Comparison of ENCODE assay signal across 8 mouse cellular contexts in genomic region chr8:122610612-122611277, GRCm38 (mm10). TPM values are rescaled to one million over a fixed set of nuclear protein-coding genes. Genes with fewer than 3 reads are reported as not detected.
DNase-seq lines count a peak whose midpoint lies in the region; ATAC-seq and TF ChIP-seq lines count a peak whose summit lies in the region.

No protein-coding gene starts in this region.

- H3K27me3 ChIP-seq in cerebellum, adult 2 months (ENCODE audit: control insufficient read depth, insufficient read depth, low read length) = no peaks in the 10 kb centered on the region
- no peaks in the 10 kb centered on the region for H3K27me3 ChIP-seq in neural tube, embryonic 12.5 days (replicated peaks)

- TF ChIP-seq CTCF in cerebellum, adult 2 months (IDR thresholded peaks at IDR 0.05; ENCODE audit: borderline replicate concordance, insufficient read depth, low read depth, low read length) = no peak

- no peaks in the 10 kb centered on the region; the same call in 1 of the 2 replicates for H3K36me3 ChIP-seq in neural tube, embryonic 12.5 days

- H3K4me1 ChIP-seq in cerebellum, adult 2 months (ENCODE audit: control insufficient read depth, insufficient read depth, low read length) = peaks cover 6% of the 10 kb centered on the region; the same call in 1 of the 2 replicates
- H3K4me1 ChIP-seq in neural tube, embryonic 12.5 days = peaks cover 23% of the 10 kb centered on the region

- H3K4me3 ChIP-seq in cerebellum, adult 2 months (replicated peaks; ENCODE audit: insufficient read depth, low read depth, low read length) = peak overlapping the region; percentile 82
- peak overlapping the region; percentile 72 for H3K4me3 ChIP-seq in neural tube, embryonic 12.5 days

- peak overlapping the region; percentile 91 for H3K4me2 ChIP-seq in neural tube, embryonic 12.5 days (replicated peaks)

- H3K27ac ChIP-seq in cerebellum, adult 2 months (ENCODE audit: insufficient read depth, low read length) = peak overlapping the region; percentile 76
- H3K27ac ChIP-seq in neural tube, embryonic 12.5 days = peak overlapping the region; percentile 64

- no peaks in the 10 kb centered on the region for H3K9me3 ChIP-seq in neural tube, embryonic 12.5 days

- 2% methylated on average over 20 of the region's 20 CpGs for WGBS in cerebellum, adult 2 months
- WGBS in neural tube, embryonic 12.5 days = 3% methylated on average over 20 of the region's 20 CpGs

- DNase-seq in cerebellum, adult 2 months = no peak
- DNase-seq in cerebellum, adult 11-12 months = no peak
- DNase-seq in spleen, postnatal 36 days (ENCODE audit: low spot score in 2 of 2) = peak; percentile 73 to 76
- no peak for DNase-seq in spleen, postnatal 14 days (ENCODE audit: low spot score in 2 of 2)
- DNase-seq in kidney, postnatal 14 days = peak; percentile 35
- no peak for DNase-seq in ovary, postnatal 14 days (ENCODE audit: low spot score)
- DNase-seq in embryo, embryonic 10 days (ENCODE audit: low spot score) = no peak

- H3K9ac ChIP-seq in neural tube, embryonic 12.5 days = peak overlapping the region; percentile 61

- ATAC-seq in neural tube, embryonic 12.5 days (ENCODE audit: low FRiP score, low read depth) = peak; percentile 8

- TF ChIP-seq POLR2A in cerebellum, adult 2 months (IDR thresholded peaks at IDR 0.05; ENCODE audit: borderline replicate concordance, insufficient read depth, low read length) = no peak

RNA-seq across cellular contexts. Expression of gene Galns, which starts 0.5 kb away (rescaled TPM):
- 8.5 and 8.7 TPM in 2 replicates for polyA plus RNA-seq in cerebellum, adult 2 months (2012; rRNA removed)
- polyA plus RNA-seq in neural tube, embryonic 12.5 days (2016; fragmentation: Nextera tagmentation; extraction: Ambion mirVana) = 4.6 and 6.2 TPM in 2 replicates

RNA-seq across cellular contexts. Expression of gene Trappc2l, which starts 0.7 kb away (rescaled TPM):
- polyA plus RNA-seq in cerebellum, adult 2 months (2012; rRNA removed) = 199 and 206 TPM in 2 replicates
- polyA plus RNA-seq in neural tube, embryonic 12.5 days (2016; fragmentation: Nextera tagmentation; extraction: Ambion mirVana) = 65.6 and 69.7 TPM in 2 replicates

RNA-seq across cellular contexts. Expression of gene Pabpn1l, which starts 11.8 kb away (rescaled TPM):
- not detected in 2 replicates for polyA plus RNA-seq in cerebellum, adult 2 months (2012; rRNA removed)
- not detected in 2 replicates for polyA plus RNA-seq in neural tube, embryonic 12.5 days (2016; fragmentation: Nextera tagmentation; extraction: Ambion mirVana)

RNA-seq across cellular contexts. Expression of gene Aprt, which starts 34.0 kb away (rescaled TPM):
- polyA plus RNA-seq in cerebellum, adult 2 months (2012; rRNA removed) = 52.9 and 57.4 TPM in 2 replicates
- 182 and 194 TPM in 2 replicates for polyA plus RNA-seq in neural tube, embryonic 12.5 days (2016; fragmentation: Nextera tagmentation; extraction: Ambion mirVana)

RNA-seq across cellular contexts. Expression of gene Cdt1, which starts 42.9 kb away (rescaled TPM):
- 7.6 and 8.8 TPM in 2 replicates for polyA plus RNA-seq in cerebellum, adult 2 months (2012; rRNA removed)
- polyA plus RNA-seq in neural tube, embryonic 12.5 days (2016; fragmentation: Nextera tagmentation; extraction: Ambion mirVana) = 22.8 and 25.9 TPM in 2 replicates

Comparison
In these comparisons a context has a peak if more than half of its experiments do, and no peak if none do; other contexts are left out.
1. DNase-seq: peak in spleen, postnatal 36 days (2 of 2) and kidney, postnatal 14 days (single experiment); none in cerebellum, adult 2 months (0 of 2), cerebellum, adult 11-12 months (single experiment), spleen, postnatal 14 days (0 of 2), ovary, postnatal 14 days (single experiment) and embryo, embryonic 10 days (single experiment).